Mouse (Mus musculus): ENCODE measurements around the gene Ap5m1. TPM values are rescaled to one million over a fixed set of nuclear protein-coding genes. Genes with fewer than 3 reads are reported as not detected.
"Not testable (repeated sequence)": the region's sequence is repeated elsewhere in the genome, so short reads cannot be mapped to it uniquely, and the experiment has no call there.

Ap5m1 gene
- polyA plus RNA-seq, 1 experiment, result 21.2 TPM

GRCm38 (mm10) chr14:49088155-49089048 lies 22.5 kb downstream of the Ap5m1 start:
- Histone ChIP-seq H3K4me1 (ENCODE audit: control insufficient read depth, insufficient read depth, low read length) (peaks cover 10% of the 10 kb centered on the region), H3K27me3 (replicated peaks; ENCODE audit: control insufficient read depth, insufficient read depth, low read length) (no peaks in the 10 kb centered on the region), H3K4me3 (ENCODE audit: insufficient read depth, low read depth, low read length) (no peak overlapping the region), H3K36me3 (ENCODE audit: control insufficient read depth, insufficient read depth, low read length) (peaks cover 2% of the 10 kb centered on the region), H3K27ac (ENCODE audit: insufficient read depth, low read depth, low read length) (peak overlapping the region; percentile 13; the same call in 1 of the 2 replicates)
- DNase-seq, result peak; percentile 89
- 52% methylated on average over 14 of the region's 14 CpGs for WGBS
- TF ChIP-seq CTCF (conservative IDR thresholded peaks at IDR 0.05; ENCODE audit: insufficient read depth, insufficient read length, low read depth, low read length) (no peak), POLR2A (IDR thresholded peaks at IDR 0.05; ENCODE audit: low read depth, low read length) (no peak)

GRCm38 (mm10) chr14:49089461-49090058 lies 23.7 kb downstream of the Ap5m1 start:
- no peak for TF ChIP-seq CTCF (conservative IDR thresholded peaks at IDR 0.05; ENCODE audit: insufficient read depth, insufficient read length, low read depth, low read length)
- TF ChIP-seq POLR2A (IDR thresholded peaks at IDR 0.05; ENCODE audit: low read depth, low read length), result no peak
- H3K36me3 ChIP-seq (ENCODE audit: control insufficient read depth, insufficient read depth, low read length), result no peaks in the 10 kb centered on the region; the same call in 1 of the 2 replicates
- 37% methylated on average over 6 of the region's 6 CpGs for WGBS
- H3K4me1 ChIP-seq (ENCODE audit: control insufficient read depth, insufficient read depth, low read length), result peaks cover 10% of the 10 kb centered on the region
- H3K27ac ChIP-seq (ENCODE audit: insufficient read depth, low read depth, low read length), result peak overlapping the region; percentile 23
- H3K27me3 ChIP-seq (replicated peaks; ENCODE audit: control insufficient read depth, insufficient read depth, low read length), result no peaks in the 10 kb centered on the region
- no peak overlapping the region for H3K4me3 ChIP-seq (ENCODE audit: insufficient read depth, low read depth, low read length)
- peak; percentile 10 for DNase-seq

- Histone ChIP-seq H3K36me3 (ENCODE audit: control insufficient read depth, insufficient read depth, low read length) (no peaks in the 10 kb centered on the region; the same call in 1 of the 2 replicates), H3K4me1 (ENCODE audit: control insufficient read depth, insufficient read depth, low read length) (peaks cover 10% of the 10 kb centered on the region), H3K27me3 (replicated peaks; ENCODE audit: control insufficient read depth, insufficient read depth, low read length) (no peaks in the 10 kb centered on the region), H3K27ac (ENCODE audit: insufficient read depth, low read depth, low read length) (no peak overlapping the region), H3K4me3 (ENCODE audit: insufficient read depth, low read depth, low read length) (no peak overlapping the region)
- 39% methylated on average over 5 of the region's 5 CpGs for WGBS
- DNase-seq, result no peak
- no peak for TF ChIP-seq CTCF (conservative IDR thresholded peaks at IDR 0.05; ENCODE audit: insufficient read depth, insufficient read length, low read depth, low read length)
- TF ChIP-seq POLR2A (IDR thresholded peaks at IDR 0.05; ENCODE audit: low read depth, low read length), result no peak
These were observed 24.2 kb downstream of the Ap5m1 start for GRCm38 (mm10) chr14:49090102-49090501.

GRCm38 (mm10) chr14:49091277-49091676 lies 25.4 kb downstream of the Ap5m1 start:
- 89% methylated on average over 4 of the region's 4 CpGs for WGBS
- no peaks in the 10 kb centered on the region; the same call in 1 of the 2 replicates for H3K36me3 ChIP-seq (ENCODE audit: control insufficient read depth, insufficient read depth, low read length)
- H3K4me1 ChIP-seq (ENCODE audit: control insufficient read depth, insufficient read depth, low read length), result peaks cover 10% of the 10 kb centered on the region
- DNase-seq, result no peak
- TF ChIP-seq CTCF (conservative IDR thresholded peaks at IDR 0.05; ENCODE audit: insufficient read depth, insufficient read length, low read depth, low read length), result no peak
- TF ChIP-seq POLR2A (IDR thresholded peaks at IDR 0.05; ENCODE audit: low read depth, low read length), result no peak
- H3K4me3 ChIP-seq (ENCODE audit: insufficient read depth, low read depth, low read length), result no peak overlapping the region
- no peak overlapping the region for H3K27ac ChIP-seq (ENCODE audit: insufficient read depth, low read depth, low read length)
- no peaks in the 10 kb centered on the region for H3K27me3 ChIP-seq (replicated peaks; ENCODE audit: control insufficient read depth, insufficient read depth, low read length)

GRCm38 (mm10) chr14:49091755-49092154 lies 25.9 kb downstream of the Ap5m1 start:
- not testable (repeated sequence) for H3K27me3 ChIP-seq (replicated peaks; ENCODE audit: control insufficient read depth, insufficient read depth, low read length); H3K27ac ChIP-seq (ENCODE audit: insufficient read depth, low read depth, low read length); DNase-seq; H3K4me3 ChIP-seq (ENCODE audit: insufficient read depth, low read depth, low read length); H3K36me3 ChIP-seq (ENCODE audit: control insufficient read depth, insufficient read depth, low read length)
- peaks cover 10% of the 10 kb centered on the region for H3K4me1 ChIP-seq (ENCODE audit: control insufficient read depth, insufficient read depth, low read length)
- 8% methylated on average over 1 of the region's 1 CpGs for WGBS

- Histone ChIP-seq H3K4me3 (ENCODE audit: insufficient read depth, low read depth, low read length) (no peak overlapping the region), H3K36me3 (ENCODE audit: control insufficient read depth, insufficient read depth, low read length) (no peaks in the 10 kb centered on the region), H3K27me3 (replicated peaks; ENCODE audit: control insufficient read depth, insufficient read depth, low read length) (no peaks in the 10 kb centered on the region), H3K27ac (ENCODE audit: insufficient read depth, low read depth, low read length) (no peak overlapping the region), H3K4me1 (ENCODE audit: control insufficient read depth, insufficient read depth, low read length) (no peaks in the 10 kb centered on the region)
- peak; percentile 72 for TF ChIP-seq CTCF (conservative IDR thresholded peaks at IDR 0.05; ENCODE audit: insufficient read depth, insufficient read length, low read depth, low read length)
- no peak for TF ChIP-seq POLR2A (IDR thresholded peaks at IDR 0.05; ENCODE audit: low read depth, low read length)
- WGBS, result 7% methylated on average over 7 of the region's 7 CpGs
- peak; percentile 70 for DNase-seq
These were observed 52.5 kb downstream of the Ap5m1 start for GRCm38 (mm10) chr14:49118381-49118780.

- no peaks in the 10 kb centered on the region for H3K4me1 ChIP-seq (ENCODE audit: control insufficient read depth, insufficient read depth, low read length)
- TF ChIP-seq CTCF (conservative IDR thresholded peaks at IDR 0.05; ENCODE audit: insufficient read depth, insufficient read length, low read depth, low read length) (no peak), POLR2A (IDR thresholded peaks at IDR 0.05; ENCODE audit: low read depth, low read length) (no peak)
- no peak for DNase-seq
- H3K4me3 ChIP-seq (ENCODE audit: insufficient read depth, low read depth, low read length), result no peak overlapping the region
- H3K27ac ChIP-seq (ENCODE audit: insufficient read depth, low read depth, low read length), result no peak overlapping the region
- 47% methylated on average over 9 of the region's 9 CpGs for WGBS
- no peaks in the 10 kb centered on the region for H3K27me3 ChIP-seq (replicated peaks; ENCODE audit: control insufficient read depth, insufficient read depth, low read length)
- no peaks in the 10 kb centered on the region for H3K36me3 ChIP-seq (ENCODE audit: control insufficient read depth, insufficient read depth, low read length)
These were observed 55.8 kb downstream of the Ap5m1 start for GRCm38 (mm10) chr14:49121723-49122122.

Data from kidney, adult 2 months (tissue).